ENCODE assay signal across 23 mouse cellular contexts in the genomic region with DNA sequence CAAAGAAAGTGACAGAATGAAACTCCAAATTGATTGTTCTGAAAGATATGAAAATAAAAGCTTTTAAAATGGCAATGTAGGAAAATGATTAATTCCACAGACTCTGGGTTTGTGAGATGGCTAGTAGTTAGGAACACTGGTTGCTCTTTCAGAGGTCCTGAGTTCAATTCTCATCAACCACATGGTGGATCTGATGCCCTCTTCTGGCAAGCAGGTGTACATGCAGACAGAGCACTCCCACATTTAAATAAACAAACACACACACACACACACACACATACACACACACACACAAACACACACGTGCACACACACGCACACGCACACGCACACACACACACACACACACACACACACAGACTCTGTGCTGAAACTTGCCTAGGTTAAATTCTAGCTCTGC.
DNase-seq lines count a peak whose midpoint lies in the region; ATAC-seq and TF ChIP-seq lines count a peak whose summit lies in the region.
"Had no signal": no experiment of that assay in that cellular context is flagged by ENCODE, and none has a peak within 500 bp of the region (broad histone marks: within the 10 kb centered on the region; RNA-seq: fewer than 3 reads in every experiment).

No protein-coding gene starts in this region.

- H3K9ac ChIP-seq in heart, adult 2 months (ENCODE audit: low read depth, low read length), result no peak overlapping the region
- H3K9ac ChIP-seq in liver, adult 2 months (ENCODE audit: low read depth, low read length), result no peak overlapping the region
- no peak overlapping the region for H3K9ac ChIP-seq in liver, embryonic 12.5 days
- no peak overlapping the region for H3K9ac ChIP-seq in MEL (ENCODE audit: control insufficient read depth, low read depth, low read length, poor library complexity, severe bottlenecking)
- H3K9ac ChIP-seq: forebrain, embryonic 12.5 days; kidney, embryonic 15.5 days; liver, embryonic 13.5 days; midbrain, embryonic 13.5 days had no signal

- no peaks in the 10 kb centered on the region for H3K79me2 ChIP-seq in heart, adult 2 months (replicated peaks; ENCODE audit: control insufficient read depth, insufficient read depth, low read length)
- no peaks in the 10 kb centered on the region; the same call in 1 of the 2 replicates for H3K79me2 ChIP-seq in liver, adult 2 months (ENCODE audit: control insufficient read depth, insufficient read depth, low read length)
- H3K79me2 ChIP-seq in MEL (ENCODE audit: control insufficient read depth, insufficient read depth, low read length, poor library complexity), result no peaks in the 10 kb centered on the region

- no peaks in the 10 kb centered on the region for H3K9me3 ChIP-seq in liver, embryonic 12.5 days (replicated peaks)
- H3K9me3 ChIP-seq in MEL (replicated peaks; ENCODE audit: insufficient read depth, low read length), result no peaks in the 10 kb centered on the region
- H3K9me3 ChIP-seq: forebrain, embryonic 12.5 days; hindbrain, embryonic 10.5 days; kidney, embryonic 15.5 days; liver, embryonic 13.5 days; midbrain, embryonic 13.5 days had no signal

- intact Hi-C loops in heart, adult 2 months (cut with DNase I), result no loop called here
- intact Hi-C loops in heart, postnatal 25 days (cut with DNase I), result no loop called here

- no peak for DNase-seq in heart, adult 2 months
- DNase-seq in heart, postnatal 25 days (ENCODE audit: low spot score), result no peak
- peak; percentile 30 for DNase-seq in liver, adult 2 months (ENCODE audit: extremely low read depth, low read depth, low spot score)
- peak; percentile 19 for DNase-seq in MEL (ENCODE audit: low read depth, low spot score)
- DNase-seq in induced T-regulatory cell, adult 2 months (ENCODE audit: low read depth), result peak; percentile 12
- no peak for DNase-seq in cerebellum, postnatal 4 days (ENCODE audit: low spot score in 2 of 2)
- no peak for DNase-seq in kidney, postnatal 4 days
- DNase-seq: adrenal gland, postnatal 10 days; cerebellum, adult 11 months; cerebellum, postnatal 25 days; gastrocnemius, postnatal 25 days; left cerebral cortex, postnatal 4 days; liver, embryonic 13.5 days; right cerebral cortex, postnatal 14 days; thymus, postnatal 14 days had no signal

- H3K27ac ChIP-seq in heart, adult 2 months, result no peak overlapping the region
- no peak overlapping the region for H3K27ac ChIP-seq in liver, adult 2 months (replicated peaks; ENCODE audit: insufficient read depth, low read depth, low read length)
- H3K27ac ChIP-seq in liver, embryonic 12.5 days, result no peak overlapping the region
- H3K27ac ChIP-seq in MEL (ENCODE audit: control insufficient read depth, low read depth, low read length), result no peak overlapping the region
- H3K27ac ChIP-seq: forebrain, embryonic 12.5 days; hindbrain, embryonic 10.5 days; kidney, embryonic 15.5 days; liver, embryonic 13.5 days; midbrain, embryonic 13.5 days had no signal

- TF ChIP-seq CTCF in heart, adult 2 months (IDR thresholded peaks at IDR 0.05), result peak; percentile 43
- peak; percentile 23 for TF ChIP-seq CTCF in liver, adult 2 months (IDR thresholded peaks at IDR 0.05; ENCODE audit: low read depth, low read length)
- TF ChIP-seq CTCF in MEL (IDR thresholded peaks at IDR 0.05 in 2 of 3, conservative IDR thresholded peaks at IDR 0.05 in 1 of 3; ENCODE audit: control insufficient read depth in 1 of 3, insufficient read depth in 1 of 3, low read depth in 2 of 3, low read length in 3 of 3, poor library complexity in 1 of 3, severe bottlenecking in 1 of 3), result peak; percentile 22 to 45 (median 37)

- H3K36me3 ChIP-seq in heart, adult 2 months (ENCODE audit: control insufficient read depth, insufficient read depth, low read length), result peaks cover 3% of the 10 kb centered on the region; the same call in 1 of the 2 replicates
- peaks cover 32% of the 10 kb centered on the region for H3K36me3 ChIP-seq in liver, adult 2 months (ENCODE audit: control insufficient read depth, insufficient read depth, low read length)
- H3K36me3 ChIP-seq in liver, embryonic 12.5 days, result peaks cover 50% of the 10 kb centered on the region
- H3K36me3 ChIP-seq in MEL (ENCODE audit: control insufficient read depth in 1 of 2, insufficient read depth in 2 of 2, low read length in 2 of 2), result peaks cover 0 to 5% of the 10 kb centered on the region in 2 experiments; a peak in 1 of 4 replicates
- H3K36me3 ChIP-seq: forebrain, embryonic 12.5 days had no signal

- no peak for TF ChIP-seq POLR2A in heart, adult 2 months (IDR thresholded peaks at IDR 0.05; ENCODE audit: insufficient read depth, low read depth, low read length)
- TF ChIP-seq POLR2A in liver, adult 2 months (IDR thresholded peaks at IDR 0.05; ENCODE audit: extremely low read depth, insufficient read depth, low read length), result no peak
- TF ChIP-seq POLR2A in MEL (IDR thresholded peaks at IDR 0.05; ENCODE audit: control insufficient read depth in 1 of 2, insufficient read depth in 1 of 2, low read depth in 1 of 2, low read length in 2 of 2, poor library complexity in 1 of 2), result no peak

- H3K4me3 ChIP-seq in heart, adult 2 months, result no peak overlapping the region
- no peak overlapping the region for H3K4me3 ChIP-seq in liver, adult 2 months (ENCODE audit: insufficient read depth, low read depth, low read length)
- no peak overlapping the region for H3K4me3 ChIP-seq in liver, embryonic 12.5 days
- no peak overlapping the region for H3K4me3 ChIP-seq in MEL (ENCODE audit: control insufficient read depth in 1 of 2, insufficient read depth in 1 of 2, low read depth in 2 of 2, low read length in 2 of 2)
- H3K4me3 ChIP-seq: forebrain, embryonic 12.5 days; hindbrain, embryonic 10.5 days; kidney, embryonic 15.5 days; liver, embryonic 13.5 days; midbrain, embryonic 13.5 days; myocyte had no signal

- no peaks in the 10 kb centered on the region for H3K27me3 ChIP-seq in heart, adult 2 months (ENCODE audit: control insufficient read depth, insufficient read depth, low read length)
- H3K27me3 ChIP-seq in liver, adult 2 months (ENCODE audit: control insufficient read depth, insufficient read depth, low read length), result no peaks in the 10 kb centered on the region
- no peaks in the 10 kb centered on the region for H3K27me3 ChIP-seq in liver, embryonic 12.5 days (replicated peaks)
- H3K27me3 ChIP-seq in MEL (ENCODE audit: control insufficient read depth in 1 of 2, insufficient read depth in 2 of 2, low read length in 2 of 2), result no peaks in the 10 kb centered on the region
- H3K27me3 ChIP-seq: forebrain, embryonic 12.5 days; kidney, embryonic 15.5 days; liver, embryonic 13.5 days; midbrain, embryonic 13.5 days had no signal

- TF ChIP-seq EP300 in heart, adult 2 months (IDR thresholded peaks at IDR 0.05; ENCODE audit: insufficient read depth, low read depth, low read length), result no peak
- no peak for TF ChIP-seq EP300 in MEL (IDR thresholded peaks at IDR 0.05; ENCODE audit: low read depth in 1 of 2, low read length in 2 of 2)

- TF ChIP-seq RAD21 in MEL (IDR thresholded peaks at IDR 0.05; ENCODE audit: low read depth, low read length), result no peak; the same call in 1 of the 2 replicates

- no peaks in the 10 kb centered on the region; the same call in 1 of the 2 replicates for H3K4me1 ChIP-seq in heart, adult 2 months (ENCODE audit: control insufficient read depth, insufficient read depth, low read length)
- no peaks in the 10 kb centered on the region; the same call in 1 of the 2 replicates for H3K4me1 ChIP-seq in liver, adult 2 months (ENCODE audit: control insufficient read depth, insufficient read depth, low read length)
- H3K4me1 ChIP-seq in liver, embryonic 12.5 days, result no peaks in the 10 kb centered on the region
- H3K4me1 ChIP-seq in MEL (ENCODE audit: control insufficient read depth in 1 of 2, insufficient read depth in 2 of 2, low read length in 2 of 2), result no peaks in the 10 kb centered on the region
- H3K4me1 ChIP-seq: forebrain, embryonic 12.5 days; hindbrain, embryonic 10.5 days; kidney, embryonic 15.5 days; liver, embryonic 13.5 days; midbrain, embryonic 13.5 days had no signal

- WGBS in heart, adult 2 months, result 86% methylated on average over 4 of the region's 4 CpGs
- WGBS in liver, adult 2 months, result 89% methylated on average over 4 of the region's 4 CpGs
- 82% methylated on average over 4 of the region's 4 CpGs for WGBS in liver, embryonic 12.5 days (ENCODE audit: insufficient replicate concordance)

- no peak for ATAC-seq in liver, embryonic 12.5 days
- ATAC-seq: activated CD4-positive, CD25-positive, alpha-beta regulatory T cell, adult 4 months; inflammation-experienced regulatory T-cells, adult 6 months; midbrain, embryonic 13.5 days had no signal

- no peak overlapping the region for H3K4me2 ChIP-seq in liver, embryonic 12.5 days
- H3K4me2 ChIP-seq: forebrain, embryonic 12.5 days; kidney, embryonic 15.5 days; liver, embryonic 13.5 days; midbrain, embryonic 13.5 days had no signal

TF ChIP-seq in MEL, 35 proteins besides CTCF, POLR2A, EP300 and RAD21:
- TF ChIP-seq ZNF384 (IDR thresholded peaks at IDR 0.05; ENCODE audit: low read depth, low read length) (no peak), SMC3 (IDR thresholded peaks at IDR 0.05; ENCODE audit: low read depth, low read length) (peak; percentile 33), MXI1 (IDR thresholded peaks at IDR 0.05; ENCODE audit: low read depth, low read length) (no peak), MYC (IDR thresholded peaks at IDR 0.05; ENCODE audit: low read depth, low read length) (no peak)

Comparison
In these comparisons a context has a peak if more than half of its experiments do, and no peak if none do; other contexts are left out.
1. DNase-seq: peak in liver, adult 2 months (single experiment), MEL (single experiment) and induced T-regulatory cell, adult 2 months (single experiment); none in heart, adult 2 months (0 of 2), heart, postnatal 25 days (single experiment), cerebellum, postnatal 4 days (0 of 2) and kidney, postnatal 4 days (0 of 2).
2. Peak in every context shown above with its lines, with median percentiles within 50 percentile points of each other: CTCF ChIP-seq.